Mouse (Mus musculus) spleen, postnatal 10 days (tissue): ENCODE measurements around the gene Neu4.
"Not testable (repeated sequence)": the region's sequence is repeated elsewhere in the genome, so short reads cannot be mapped to it uniquely, and the experiment has no call there.

ENCODE experiments used
- DNase-seq, 2 experiments: peaks; one replicate each; pipeline ENCODE4 v3.0.0; 2021 to 2022; ENCODE audit warnings: low spot score in 2 of 2

The Neu4 gene

GRCm38 (mm10) chr1:94020151-94020550 is at the start of gene Neu4:
Gene Neu4, plus strand, starts transcription at chr1:94020451.
- DNase-seq = no peak

- not testable (repeated sequence) for DNase-seq
Observed at GRCm38 (mm10) chr1:93970797-93971196, 49.5 kb upstream of the Neu4 start.

- DNase-seq = not testable (repeated sequence)
Observed at GRCm38 (mm10) chr1:93975764-93976163, 44.5 kb upstream of the Neu4 start.

- DNase-seq = not testable (repeated sequence)
Observed at GRCm38 (mm10) chr1:93978287-93978686, 42.0 kb upstream of the Neu4 start.

GRCm38 (mm10) chr1:93980932-93981331 is 39.3 kb upstream of the Neu4 start:
- not testable (repeated sequence) for DNase-seq

- DNase-seq = no peak
Observed at GRCm38 (mm10) chr1:93986167-93986566, 34.1 kb upstream of the Neu4 start.

- DNase-seq = no peak
Observed at GRCm38 (mm10) chr1:93988786-93989185, 31.5 kb upstream of the Neu4 start.

GRCm38 (mm10) chr1:93990209-93990608 is 30.0 kb upstream of the Neu4 start, which contains the start of gene Gal3st2c:
Gene Gal3st2c, plus strand, starts transcription at chr1:93990509.
- not testable (repeated sequence) for DNase-seq

GRCm38 (mm10) chr1:93991068-93991467 is 29.2 kb upstream of the Neu4 start:
- not testable (repeated sequence) for DNase-seq

GRCm38 (mm10) chr1:93991491-93991890 is 28.8 kb upstream of the Neu4 start:
- not testable (repeated sequence) for DNase-seq

GRCm38 (mm10) chr1:94001023-94001422 is 19.2 kb upstream of the Neu4 start:
- DNase-seq = no peak

GRCm38 (mm10) chr1:94005954-94006506 is 14.2 kb upstream of the Neu4 start:
- not testable (repeated sequence) for DNase-seq

GRCm38 (mm10) chr1:94008826-94009225 is 11.4 kb upstream of the Neu4 start:
- not testable (repeated sequence) for DNase-seq

- DNase-seq = no peak
Observed at GRCm38 (mm10) chr1:94011643-94012042, 8.6 kb upstream of the Neu4 start.

GRCm38 (mm10) chr1:94027506-94028108 is 7.4 kb downstream of the Neu4 start:
- DNase-seq = no peak

GRCm38 (mm10) chr1:94028741-94029140 is 8.5 kb downstream of the Neu4 start:
- no peak for DNase-seq

- DNase-seq = no peak
Observed at GRCm38 (mm10) chr1:94033075-94033602, 12.9 kb downstream of the Neu4 start.

GRCm38 (mm10) chr1:94034984-94035743 is 14.9 kb downstream of the Neu4 start:
- peak; percentile 41 to 79 for DNase-seq

GRCm38 (mm10) chr1:94040391-94040790 is 20.1 kb downstream of the Neu4 start:
- no peak for DNase-seq

GRCm38 (mm10) chr1:94045559-94045958 is 25.3 kb downstream of the Neu4 start:
- no peak for DNase-seq

GRCm38 (mm10) chr1:94046544-94046943 is 26.3 kb downstream of the Neu4 start:
- DNase-seq = no peak

GRCm38 (mm10) chr1:94051104-94051503 is 30.9 kb downstream of the Neu4 start:
- DNase-seq = no peak

- DNase-seq = no peak
Observed at GRCm38 (mm10) chr1:94052373-94052772, 32.1 kb downstream of the Neu4 start, which contains the start of gene Pdcd1. Gene Pdcd1, minus strand, starts transcription at chr1:94052553.
